Mouse (Mus musculus) ovary, adult 18-20 months (tissue): Measurements from ENCODE around the gene Scd1.
"Not testable (repeated sequence)": the region's sequence is repeated elsewhere in the genome, so short reads cannot be mapped to it uniquely, and the experiment has no call there.

Source experiments
- DNase-seq: peaks from one replicate; pipeline ENCODE4 v3.0.0; 2022; ENCODE audit warnings: low spot score, mixed read lengths

The Scd1 gene

GRCm38 (mm10) chr19:44396742-44397141 lies 10.9 kb downstream of the Scd1 start:
- DNase-seq: no peak

GRCm38 (mm10) chr19:44394972-44395371 lies 12.7 kb downstream of the Scd1 start:
- DNase-seq: no peak

GRCm38 (mm10) chr19:44393962-44394422 lies 13.7 kb downstream of the Scd1 start:
- DNase-seq: no peak

- no peak for DNase-seq
Observed at GRCm38 (mm10) chr19:44392339-44393009, 15.2 kb downstream of the Scd1 start.

- DNase-seq: no peak
Observed at GRCm38 (mm10) chr19:44391856-44392255, 15.8 kb downstream of the Scd1 start.

GRCm38 (mm10) chr19:44389507-44389906 lies 18.2 kb downstream of the Scd1 start:
- no peak for DNase-seq

GRCm38 (mm10) chr19:44388475-44389428 lies 18.9 kb downstream of the Scd1 start:
- peak; percentile 91 for DNase-seq

GRCm38 (mm10) chr19:44387746-44388474 lies 19.8 kb downstream of the Scd1 start:
- DNase-seq: no peak

GRCm38 (mm10) chr19:44387089-44387671 lies 20.5 kb downstream of the Scd1 start:
- no peak for DNase-seq

- DNase-seq: no peak
Observed at GRCm38 (mm10) chr19:44385887-44386498, 21.7 kb downstream of the Scd1 start.

- DNase-seq: peak; percentile 20
Observed at GRCm38 (mm10) chr19:44382682-44383321, 24.9 kb downstream of the Scd1 start.

GRCm38 (mm10) chr19:44380065-44380464 lies 27.6 kb downstream of the Scd1 start:
- DNase-seq: no peak

- DNase-seq: no peak
Observed at GRCm38 (mm10) chr19:44379090-44379489, 28.6 kb downstream of the Scd1 start.

- no peak for DNase-seq
Observed at GRCm38 (mm10) chr19:44377629-44378375, 29.9 kb downstream of the Scd1 start.

- no peak for DNase-seq
Observed at GRCm38 (mm10) chr19:44376511-44376951, 31.1 kb downstream of the Scd1 start.

- peak; percentile 59 for DNase-seq
Observed at GRCm38 (mm10) chr19:44372969-44373368, 34.7 kb downstream of the Scd1 start.

GRCm38 (mm10) chr19:44370231-44370630 lies 37.4 kb downstream of the Scd1 start:
- no peak for DNase-seq

GRCm38 (mm10) chr19:44369371-44369770 lies 38.3 kb downstream of the Scd1 start:
- no peak for DNase-seq

GRCm38 (mm10) chr19:44367076-44367475 lies 40.6 kb downstream of the Scd1 start:
- DNase-seq: not testable (repeated sequence)

- DNase-seq: no peak
Observed at GRCm38 (mm10) chr19:44365733-44366132, 41.9 kb downstream of the Scd1 start.
